Mouse (Mus musculus): ENCODE data around the gene Tbc1d10c. TPM values are rescaled to one million over a fixed set of nuclear protein-coding genes. Genes with fewer than 3 reads are reported as not detected.

Tbc1d10c gene
- polyA plus RNA-seq, 1 experiment = 21.9 TPM

- peaks cover 36% of the 10 kb centered on the region for H3K36me3 ChIP-seq (ENCODE audit: control insufficient read depth, insufficient read depth, low read length)
- H3K4me3 ChIP-seq (ENCODE audit: low read depth, low read length) = peak overlapping the region; percentile 77
- under 1% methylated on average over 52 of the region's 52 CpGs for WGBS
- peaks cover 17% of the 10 kb centered on the region for H3K4me1 ChIP-seq (ENCODE audit: control insufficient read depth, insufficient read depth, insufficient read length, low read length)
- H3K27me3 ChIP-seq (ENCODE audit: control insufficient read depth, insufficient read depth, low read length) = no peaks in the 10 kb centered on the region
- peak overlapping the region; percentile 57 for H3K27ac ChIP-seq (ENCODE audit: insufficient read depth, low read depth, low read length)
- TF ChIP-seq POLR2A (IDR thresholded peaks at IDR 0.05; ENCODE audit: low read depth, low read length) = no peak
- TF ChIP-seq CTCF (IDR thresholded peaks at IDR 0.05; ENCODE audit: extremely low read depth, insufficient read length, insufficient replicate concordance, low read depth, low read length) = no peak
Measured at GRCm38 (mm10) chr19:4192251-4192985, 1.3 kb upstream of the Tbc1d10c start.

DNA sequence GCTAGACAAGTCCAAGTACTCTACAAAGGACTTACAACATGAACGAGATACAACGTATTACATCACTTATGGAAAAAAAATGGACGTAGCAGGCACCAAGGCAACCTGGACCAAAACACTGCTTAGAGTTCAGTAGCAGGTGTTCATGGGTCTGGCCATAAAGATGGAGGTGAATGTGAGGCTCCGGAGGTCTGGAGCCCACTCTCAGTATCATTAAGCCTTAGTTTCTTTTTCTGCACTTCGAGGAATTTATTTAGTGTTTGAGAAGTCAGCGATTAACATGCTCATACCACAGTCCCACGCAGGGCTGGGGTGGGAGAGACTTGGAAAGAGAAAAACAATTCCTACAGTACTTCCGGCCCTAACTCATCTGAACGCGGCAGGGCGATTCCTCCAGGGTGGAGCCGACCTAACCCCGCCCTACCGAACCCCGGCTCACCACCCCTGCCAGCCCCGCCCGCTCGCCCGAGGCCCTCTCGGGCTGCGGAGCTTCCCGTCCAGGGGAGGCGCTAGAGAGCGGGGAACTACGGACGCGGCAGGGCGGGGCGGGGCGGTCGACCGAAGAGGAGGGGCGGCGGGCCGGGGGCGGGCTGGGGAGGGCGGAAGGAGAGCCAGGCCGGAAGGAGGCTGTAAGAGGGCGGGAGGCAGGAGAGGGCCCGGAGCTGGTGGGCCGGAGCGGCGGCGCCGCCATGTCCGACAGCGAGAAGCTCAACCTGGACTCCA lies 605 bp upstream of the Tbc1d10c start, which contains the start of gene Ppp1ca:
TSS of gene Ppp1ca (plus strand) at position 538 of the 723 bp plus-strand sequence.
- H3K4me1 ChIP-seq (ENCODE audit: control insufficient read depth, insufficient read depth, insufficient read length, low read length) = peaks cover 12% of the 10 kb centered on the region
- H3K4me3 ChIP-seq (ENCODE audit: low read depth, low read length) = peak within 1 kb of the TSS; percentile 77
- WGBS = under 1% methylated on average over 44 of the region's 47 CpGs
- TF ChIP-seq CTCF (IDR thresholded peaks at IDR 0.05; ENCODE audit: extremely low read depth, insufficient read length, insufficient replicate concordance, low read depth, low read length) = peak; percentile 52; the same call in 1 of the 2 replicates
- TF ChIP-seq POLR2A (IDR thresholded peaks at IDR 0.05; ENCODE audit: low read depth, low read length) = peak; percentile 86
- H3K27ac ChIP-seq (ENCODE audit: insufficient read depth, low read depth, low read length) = peak within 1 kb of the TSS; percentile 89
- H3K36me3 ChIP-seq (ENCODE audit: control insufficient read depth, insufficient read depth, low read length) = peaks cover 33% of the 10 kb centered on the region
- H3K27me3 ChIP-seq (ENCODE audit: control insufficient read depth, insufficient read depth, low read length) = no peaks in the 10 kb centered on the region

DNA sequence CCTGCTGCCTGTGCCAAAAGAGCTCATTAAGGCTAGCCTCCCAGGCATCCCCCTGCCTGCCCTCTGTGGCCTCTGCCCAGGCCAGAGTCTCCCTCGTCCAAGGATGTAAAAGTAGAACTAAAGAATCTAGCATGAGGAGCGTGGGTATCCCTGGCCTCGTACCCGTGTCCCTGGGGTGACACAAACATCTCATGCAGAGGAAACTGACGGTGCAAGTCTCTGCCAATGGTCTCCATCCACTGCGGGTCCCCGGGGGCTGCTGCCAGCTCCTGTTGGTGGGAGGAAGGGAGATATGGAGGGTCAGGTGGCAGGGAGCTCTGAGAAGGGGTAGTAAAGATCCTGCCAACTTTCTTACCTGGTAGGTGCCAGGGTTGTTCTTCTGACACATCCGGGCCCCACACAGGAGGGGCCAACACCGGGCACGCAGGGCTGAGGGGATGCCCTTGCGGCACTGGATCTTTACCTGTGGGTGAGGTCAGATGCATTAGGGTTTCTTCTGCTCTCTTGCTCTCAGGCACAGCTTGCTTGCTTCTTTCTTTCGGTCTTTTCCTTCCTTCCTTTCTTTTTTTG lies 1.9 kb downstream of the Tbc1d10c start:
- peaks cover 11% of the 10 kb centered on the region for H3K36me3 ChIP-seq (ENCODE audit: control insufficient read depth, insufficient read depth, low read length)
- H3K4me1 ChIP-seq (ENCODE audit: control insufficient read depth, insufficient read depth, insufficient read length, low read length) = peaks cover 6% of the 10 kb centered on the region; the same call in 1 of the 2 replicates
- H3K27me3 ChIP-seq (ENCODE audit: control insufficient read depth, insufficient read depth, low read length) = no peaks in the 10 kb centered on the region
- H3K27ac ChIP-seq (ENCODE audit: insufficient read depth, low read depth, low read length) = no peak overlapping the region
- H3K4me3 ChIP-seq (ENCODE audit: low read depth, low read length) = peak overlapping the region; percentile 33
- no peak for TF ChIP-seq POLR2A (IDR thresholded peaks at IDR 0.05; ENCODE audit: low read depth, low read length)
- TF ChIP-seq CTCF (IDR thresholded peaks at IDR 0.05; ENCODE audit: extremely low read depth, insufficient read length, insufficient replicate concordance, low read depth, low read length) = no peak
- 89% methylated on average over 12 of the region's 12 CpGs for WGBS

- 84% methylated on average over 3 of the region's 3 CpGs for WGBS
- H3K4me1 ChIP-seq (ENCODE audit: control insufficient read depth, insufficient read depth, insufficient read length, low read length) = peaks cover 4% of the 10 kb centered on the region; the same call in 1 of the 2 replicates
- no peak overlapping the region for H3K27ac ChIP-seq (ENCODE audit: insufficient read depth, low read depth, low read length)
- no peaks in the 10 kb centered on the region for H3K36me3 ChIP-seq (ENCODE audit: control insufficient read depth, insufficient read depth, low read length)
- peak overlapping the region; percentile 29 for H3K4me3 ChIP-seq (ENCODE audit: low read depth, low read length)
- H3K27me3 ChIP-seq (ENCODE audit: control insufficient read depth, insufficient read depth, low read length) = no peaks in the 10 kb centered on the region
- no peak for TF ChIP-seq CTCF (IDR thresholded peaks at IDR 0.05; ENCODE audit: extremely low read depth, insufficient read length, insufficient replicate concordance, low read depth, low read length)
- TF ChIP-seq POLR2A (IDR thresholded peaks at IDR 0.05; ENCODE audit: low read depth, low read length) = no peak
Measured at GRCm38 (mm10) chr19:4187303-4187702, 3.8 kb downstream of the Tbc1d10c start.

- Histone ChIP-seq H3K27me3 (ENCODE audit: control insufficient read depth, insufficient read depth, low read length) (no peaks in the 10 kb centered on the region), H3K27ac (ENCODE audit: insufficient read depth, low read depth, low read length) (peak overlapping the region; percentile 64), H3K36me3 (ENCODE audit: control insufficient read depth, insufficient read depth, low read length) (no peaks in the 10 kb centered on the region), H3K4me3 (ENCODE audit: low read depth, low read length) (0 out of 2 replicates have a peak overlapping the region, but pooled peaks have one; percentile 4), H3K4me1 (ENCODE audit: control insufficient read depth, insufficient read depth, insufficient read length, low read length) (no peaks in the 10 kb centered on the region; the same call in 1 of the 2 replicates)
- 61% methylated on average over 15 of the region's 15 CpGs for WGBS
- TF ChIP-seq POLR2A (IDR thresholded peaks at IDR 0.05; ENCODE audit: low read depth, low read length) = no peak
- TF ChIP-seq CTCF (IDR thresholded peaks at IDR 0.05; ENCODE audit: extremely low read depth, insufficient read length, insufficient replicate concordance, low read depth, low read length) = no peak
Measured at GRCm38 (mm10) chr19:4184976-4185975, 5.8 kb downstream of the Tbc1d10c start.

- no peaks in the 10 kb centered on the region for H3K27me3 ChIP-seq (ENCODE audit: control insufficient read depth, insufficient read depth, low read length)
- H3K4me1 ChIP-seq (ENCODE audit: control insufficient read depth, insufficient read depth, insufficient read length, low read length) = no peaks in the 10 kb centered on the region; the same call in 1 of the 2 replicates
- TF ChIP-seq CTCF (IDR thresholded peaks at IDR 0.05; ENCODE audit: extremely low read depth, insufficient read length, insufficient replicate concordance, low read depth, low read length) = no peak
- no peak for TF ChIP-seq POLR2A (IDR thresholded peaks at IDR 0.05; ENCODE audit: low read depth, low read length)
- H3K36me3 ChIP-seq (ENCODE audit: control insufficient read depth, insufficient read depth, low read length) = no peaks in the 10 kb centered on the region
- H3K4me3 ChIP-seq (ENCODE audit: low read depth, low read length) = no peak overlapping the region
- H3K27ac ChIP-seq (ENCODE audit: insufficient read depth, low read depth, low read length) = no peak overlapping the region
- WGBS = 93% methylated on average over 2 of the region's 2 CpGs
Measured at GRCm38 (mm10) chr19:4183689-4184088, 7.4 kb downstream of the Tbc1d10c start.
